Mouse (Mus musculus) heart, postnatal 14 days (tissue): ENCODE results near the gene Mmab. TPM values are rescaled to one million over a fixed set of nuclear protein-coding genes. Genes with fewer than 3 reads are reported as not detected.

Source experiments
- microRNA-seq, 2 experiments: library from miRNA; unstranded; fragments of <30 nt; microRNA quantifications; one replicate each; pipeline ENCODE4 v1.2.0; 2021 to 2022
- total RNA-seq, 2 experiments: library from RNA; stranded (reverse); gene quantifications; 2 replicates each; pipeline ENCODE4 v1.2.3; 2021

Gene Mmab
- total RNA-seq, 2 experiments from 2014 or later: 11.0 to 11.3 TPM

Small RNAs within 50 kb of the gene (microRNA-seq; reads per million reads assigned to microRNA genes)
- 0.54 to 0.85 reads per million in 2 experiments for gene Mir7027

Other genes starting within 250 kb of the Mmab start
- gene Foxn4, start 170.3 kb downstream of the Mmab start, total RNA-seq: not detected
- under 1 TPM; 0.12 to 0.29 TPM for gene Myo1h, start 154.9 kb downstream of the Mmab start, total RNA-seq
- 10 to 100 TPM; 61.2 to 63.1 TPM for gene Kctd10, start 63.6 kb downstream of the Mmab start, total RNA-seq
- gene Ube3b, start 63.5 kb downstream of the Mmab start, total RNA-seq: 10 to 100 TPM; 67.5 to 67.7 TPM
- gene Mvk, start 209 bp upstream of the Mmab start, total RNA-seq: 10 to 100 TPM in 1 of 2 experiments, 1 to 10 TPM in 1; 9.9 to 11.7 TPM
- gene Fam222a, start 124.0 kb upstream of the Mmab start, total RNA-seq: 1 to 10 TPM; 3.2 to 5.4 TPM
- gene Trpv4, start 214.4 kb upstream of the Mmab start, total RNA-seq: 1 to 10 TPM; 5.8 to 5.9 TPM
- 10 to 100 TPM; 17.1 to 18.8 TPM for gene Gltp, start 246.9 kb upstream of the Mmab start, total RNA-seq